Mouse (Mus musculus) embryonic facial prominence, embryonic 14.5 days (tissue): ENCODE results near the gene Gm35549. TPM values are rescaled to one million over a fixed set of nuclear protein-coding genes. Genes with fewer than 3 reads are reported as not detected.

Source experiments
- ATAC-seq: fragments of 200-750 bp; cut with Nextera tagmentation; 2 replicates; pipeline ENCODE4 v1.8.0; 2017; ENCODE audit warnings: low read depth, moderate number of reproducible peaks, moderate TSS enrichment
- DNase-seq: peaks from one replicate; pipeline ENCODE4 v3.0.0-alpha.2; 2015; ENCODE audit warnings: low spot score
- H3K27ac ChIP-seq: fragments of 300-500 bp; sonication (generic); replicated peaks from 2 replicates; pipeline ENCODE4 v1.5.1; 2014; ENCODE audit warnings: low read depth, mild to moderate bottlenecking, low read length, moderate library complexity
- H3K27me3 ChIP-seq: fragments of 300-500 bp; sonication (generic); replicated peaks from 2 replicates; pipeline ENCODE4 v1.6.1; 2014; ENCODE audit warnings: low read length; ENCODE audit not compliant: control insufficient read depth, insufficient read depth
- H3K36me3 ChIP-seq: fragments of 300-500 bp; sonication (generic); 2 replicates; pipeline ENCODE4 v1.6.1; 2014; ENCODE audit warnings: low read length, mixed read lengths; ENCODE audit not compliant: control insufficient read depth, insufficient read depth
- H3K4me1 ChIP-seq: fragments of 300-500 bp; sonication (generic); 2 replicates; pipeline ENCODE4 v1.6.1; 2014; ENCODE audit warnings: antibody characterized with exemption, low read length; ENCODE audit not compliant: control insufficient read depth, insufficient read depth
- H3K4me2 ChIP-seq: fragments of 300-500 bp; sonication (generic); 2 replicates; pipeline ENCODE4 v1.6.1; 2014; ENCODE audit warnings: low read depth, mild to moderate bottlenecking, low read length, moderate library complexity, mixed read lengths
- H3K4me3 ChIP-seq: fragments of 300-500 bp; sonication (generic); 2 replicates; pipeline ENCODE4 v1.5.1; 2014; ENCODE audit warnings: low read depth, mild to moderate bottlenecking, low read length
- H3K9ac ChIP-seq: fragments of 300-500 bp; sonication (generic); 2 replicates; pipeline ENCODE4 v1.6.1; 2014; ENCODE audit warnings: low read depth, mild to moderate bottlenecking, low read length, moderate library complexity, mixed read lengths
- H3K9me3 ChIP-seq: fragments of 300-500 bp; sonication (generic); 2 replicates; pipeline ENCODE4 v1.6.1; 2016; ENCODE audit warnings: low read length; ENCODE audit not compliant: control insufficient read depth
- WGBS: fragments of 180-500 bp; shearing (Covaris S2); extraction: QIAGEN DNeasy Blood & Tissue Kit; methylation state at CpG from one replicate; pipeline ENCODE4 v1.1.7; 2014; 5-methylcytosine and 5-hydroxymethylcytosine counted together
- polyA plus RNA-seq: library from polyadenylated mRNA; unstranded; fragments of >200 nt; fragmentation: Nextera tagmentation; extraction: Ambion mirVana; gene quantifications from 2 replicates; pipeline ENCODE4 v1.2.1, GENCODE M21; 2014

Gene Gm35549
- polyA plus RNA-seq, 1 experiment from 2014 or later: 0.58 TPM

- WGBS: 89% methylated on average over 4 of the region's 4 CpGs
- H3K9ac ChIP-seq: no peak overlapping the region
- no peak for ATAC-seq
- no peaks in the 10 kb centered on the region for H3K27me3 ChIP-seq
- peaks cover 34% of the 10 kb centered on the region for H3K36me3 ChIP-seq
- no peak overlapping the region for H3K4me2 ChIP-seq
- no peak overlapping the region for H3K27ac ChIP-seq
- DNase-seq: no peak
- H3K4me1 ChIP-seq: no peaks in the 10 kb centered on the region
- no peaks in the 10 kb centered on the region for H3K9me3 ChIP-seq
- no peak overlapping the region for H3K4me3 ChIP-seq
Measured at GRCm38 (mm10) chr9:122815239-122815851, 28.5 kb downstream of the Gm35549 start.

- Histone ChIP-seq H3K4me2 (no peak overlapping the region), H3K27ac (no peak overlapping the region), H3K4me3 (no peak overlapping the region), H3K36me3 (peaks cover 30% of the 10 kb centered on the region), H3K9ac (no peak overlapping the region), H3K27me3 (no peaks in the 10 kb centered on the region), H3K4me1 (no peaks in the 10 kb centered on the region), H3K9me3 (no peaks in the 10 kb centered on the region)
- 98% methylated on average over 2 of the region's 2 CpGs for WGBS
- ATAC-seq (no peak), DNase-seq (no peak)
Measured at GRCm38 (mm10) chr9:122814775-122815174, 29.1 kb downstream of the Gm35549 start.

GRCm38 (mm10) chr9:122812386-122812785, 31.4 kb downstream of the Gm35549 start:
- no peak for DNase-seq
- Histone ChIP-seq H3K27ac (no peak overlapping the region), H3K36me3 (peaks cover 19% of the 10 kb centered on the region), H3K27me3 (no peaks in the 10 kb centered on the region), H3K4me3 (no peak overlapping the region), H3K4me1 (no peaks in the 10 kb centered on the region), H3K4me2 (no peak overlapping the region), H3K9ac (no peak overlapping the region), H3K9me3 (no peaks in the 10 kb centered on the region)
- WGBS: 80% methylated on average over 5 of the region's 5 CpGs
- ATAC-seq: no peak

GRCm38 (mm10) chr9:122810212-122810611, 33.6 kb downstream of the Gm35549 start:
- Histone ChIP-seq H3K36me3 (peaks cover 16% of the 10 kb centered on the region), H3K27ac (no peak overlapping the region), H3K4me2 (no peak overlapping the region), H3K4me3 (no peak overlapping the region), H3K9me3 (no peaks in the 10 kb centered on the region), H3K9ac (no peak overlapping the region), H3K4me1 (peaks cover 6% of the 10 kb centered on the region; the same call in 1 of the 2 replicates), H3K27me3 (no peaks in the 10 kb centered on the region)
- DNase-seq: no peak
- ATAC-seq: no peak
- WGBS: 87% methylated on average over 3 of the region's 3 CpGs

GRCm38 (mm10) chr9:122807186-122807585, 36.6 kb downstream of the Gm35549 start:
- DNase-seq (no peak), ATAC-seq (no peak)
- peaks cover 9% of the 10 kb centered on the region; the same call in 1 of the 2 replicates for H3K36me3 ChIP-seq
- WGBS: 96% methylated on average over 2 of the region's 2 CpGs
- no peaks in the 10 kb centered on the region for H3K9me3 ChIP-seq
- no peak overlapping the region for H3K27ac ChIP-seq
- H3K9ac ChIP-seq: no peak overlapping the region
- no peak overlapping the region for H3K4me3 ChIP-seq
- H3K4me1 ChIP-seq: peaks cover 6% of the 10 kb centered on the region; the same call in 1 of the 2 replicates
- H3K27me3 ChIP-seq: no peaks in the 10 kb centered on the region
- no peak overlapping the region for H3K4me2 ChIP-seq

GRCm38 (mm10) chr9:122805845-122806341, 37.9 kb downstream of the Gm35549 start:
- H3K27me3 ChIP-seq: no peaks in the 10 kb centered on the region
- peak overlapping the region; percentile 88 for H3K4me2 ChIP-seq
- H3K4me3 ChIP-seq: peak overlapping the region; percentile 67
- H3K36me3 ChIP-seq: peaks cover 9% of the 10 kb centered on the region; the same call in 1 of the 2 replicates
- WGBS: 10% methylated on average over 10 of the region's 10 CpGs
- peak overlapping the region; percentile 86 for H3K9ac ChIP-seq
- ATAC-seq (0 out of 2 replicates have a peak, but pooled peaks have one; percentile 7), DNase-seq (no peak)
- H3K27ac ChIP-seq: peak overlapping the region; percentile 85
- H3K9me3 ChIP-seq: no peaks in the 10 kb centered on the region
- peaks cover 6% of the 10 kb centered on the region; the same call in 1 of the 2 replicates for H3K4me1 ChIP-seq

GRCm38 (mm10) chr9:122805053-122805844, 38.6 kb downstream of the Gm35549 start, which contains the start of gene Tcaim:
Tcaim (plus strand) TSS chr9:122805539.
- Histone ChIP-seq H3K4me2 (peak within 1 kb of the TSS; percentile 88), H3K27ac (peak within 1 kb of the TSS; percentile 85), H3K9me3 (no peaks in the 10 kb centered on the region), H3K4me1 (peaks cover 6% of the 10 kb centered on the region; the same call in 1 of the 2 replicates), H3K9ac (peak within 1 kb of the TSS; percentile 86), H3K36me3 (peaks cover 9% of the 10 kb centered on the region; the same call in 1 of the 2 replicates), H3K4me3 (peak within 1 kb of the TSS; percentile 67), H3K27me3 (no peaks in the 10 kb centered on the region)
- 8% methylated on average over 39 of the region's 42 CpGs for WGBS
- ATAC-seq (peak; percentile 98), DNase-seq (peak; percentile 96)

GRCm38 (mm10) chr9:122786534-122786933, 57.3 kb downstream of the Gm35549 start:
- WGBS: 87% methylated on average over 1 of the region's 1 CpGs
- H3K9ac ChIP-seq: no peak overlapping the region
- H3K27me3 ChIP-seq: no peaks in the 10 kb centered on the region
- H3K4me3 ChIP-seq: no peak overlapping the region
- no peaks in the 10 kb centered on the region for H3K4me1 ChIP-seq
- H3K36me3 ChIP-seq: no peaks in the 10 kb centered on the region
- H3K27ac ChIP-seq: no peak overlapping the region
- H3K9me3 ChIP-seq: no peaks in the 10 kb centered on the region
- ATAC-seq (no peak), DNase-seq (no peak)
- H3K4me2 ChIP-seq: no peak overlapping the region
